Mouse (Mus musculus) olfactory bulb, adult 2 months (tissue): ENCODE results near the gene Cyb5r3. TPM values are rescaled to one million over a fixed set of nuclear protein-coding genes. Genes with fewer than 3 reads are reported as not detected.

ENCODE experiments used
- H3K27ac ChIP-seq: fragments of 200-500 bp; 2 replicates; pipeline ENCODE4 v1.5.1; 2012; ENCODE audit warnings: low read depth, low read length; ENCODE audit not compliant: insufficient read depth
- H3K4me1 ChIP-seq: fragments of 200-500 bp; 2 replicates; pipeline ENCODE4 v1.6.1; 2012; ENCODE audit warnings: low read length; ENCODE audit not compliant: control insufficient read depth, insufficient read depth
- H3K4me3 ChIP-seq: fragments of 200-500 bp; 2 replicates; pipeline ENCODE4 v1.5.1; 2012; ENCODE audit warnings: mild to moderate bottlenecking, low read depth, low read length, moderate library complexity; ENCODE audit not compliant: insufficient read depth
- CTCF ChIP-seq: fragments of 200-500 bp; IDR thresholded peaks from 2 replicates; pipeline ENCODE4 v1.5.1; 2012; ENCODE audit warnings: low read depth, mild to moderate bottlenecking, low read length, moderate library complexity; ENCODE audit not compliant: insufficient read depth
- POLR2A ChIP-seq: fragments of 200-500 bp; IDR thresholded peaks from 2 replicates; pipeline ENCODE4 v1.6.1; 2012; ENCODE audit warnings: mild to moderate bottlenecking, low read depth, low read length, moderate library complexity; ENCODE audit not compliant: insufficient read depth
- whole genome bisulfite sequencing: fragments of 180-500 bp; shearing (Covaris S2); methylation state at CpG from one replicate; pipeline ENCODE4 v1.1.7; 2018; 5-methylcytosine and 5-hydroxymethylcytosine counted together
- polyA plus RNA-seq: library from polyadenylated mRNA; stranded (reverse); fragments of >200 nt; gene quantifications from 2 replicates; pipeline ENCODE4 v1.2.4, GENCODE M21; 2012; ENCODE audit warnings: low replicate concordance; ENCODE audit not compliant: missing spikeins, insufficient read depth, insufficient read length

Gene Cyb5r3
- polyA plus RNA-seq, 1 experiment, result not detected

DNA sequence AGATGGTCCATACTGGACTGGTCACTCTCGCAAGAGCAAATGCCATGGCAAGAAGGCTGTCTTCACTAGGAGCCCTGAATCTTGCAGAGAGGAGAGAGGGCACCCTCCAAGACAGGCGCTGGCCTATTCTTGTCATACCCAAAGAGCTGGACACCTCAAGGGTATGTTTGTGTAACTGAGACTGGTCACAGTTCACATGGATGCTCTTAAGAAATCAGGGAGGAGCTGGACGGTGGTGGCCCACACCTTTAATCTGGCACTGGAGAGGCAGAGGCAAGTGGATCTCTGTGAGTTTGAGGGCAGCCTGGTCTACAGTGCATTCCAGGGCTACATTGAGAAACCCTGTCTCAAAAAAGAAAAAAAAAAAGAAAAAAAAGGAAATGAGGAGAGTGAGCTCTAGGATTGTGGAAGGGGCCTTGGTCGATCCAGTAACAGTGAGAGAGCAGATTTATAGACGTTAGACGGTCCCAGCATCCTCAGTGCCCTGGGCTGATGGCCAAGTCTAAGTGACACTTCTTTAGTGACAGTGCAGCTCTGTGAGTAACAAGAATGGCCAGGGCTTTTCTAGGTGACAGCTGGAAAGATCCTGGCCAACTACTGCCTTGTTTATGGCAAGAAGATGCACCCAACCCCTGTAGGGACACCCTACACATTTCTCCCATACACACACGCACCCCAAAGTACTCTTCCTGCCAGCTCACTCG lies 1.3 kb downstream of the Cyb5r3 start:
- 45% methylated on average over 8 of the region's 8 CpGs for WGBS
- peak overlapping the region; percentile 62 for H3K4me3 ChIP-seq
- H3K27ac ChIP-seq, result no peak overlapping the region
- TF ChIP-seq POLR2A, result no peak
- no peak for TF ChIP-seq CTCF
- peaks cover 33% of the 10 kb centered on the region for H3K4me1 ChIP-seq

DNA sequence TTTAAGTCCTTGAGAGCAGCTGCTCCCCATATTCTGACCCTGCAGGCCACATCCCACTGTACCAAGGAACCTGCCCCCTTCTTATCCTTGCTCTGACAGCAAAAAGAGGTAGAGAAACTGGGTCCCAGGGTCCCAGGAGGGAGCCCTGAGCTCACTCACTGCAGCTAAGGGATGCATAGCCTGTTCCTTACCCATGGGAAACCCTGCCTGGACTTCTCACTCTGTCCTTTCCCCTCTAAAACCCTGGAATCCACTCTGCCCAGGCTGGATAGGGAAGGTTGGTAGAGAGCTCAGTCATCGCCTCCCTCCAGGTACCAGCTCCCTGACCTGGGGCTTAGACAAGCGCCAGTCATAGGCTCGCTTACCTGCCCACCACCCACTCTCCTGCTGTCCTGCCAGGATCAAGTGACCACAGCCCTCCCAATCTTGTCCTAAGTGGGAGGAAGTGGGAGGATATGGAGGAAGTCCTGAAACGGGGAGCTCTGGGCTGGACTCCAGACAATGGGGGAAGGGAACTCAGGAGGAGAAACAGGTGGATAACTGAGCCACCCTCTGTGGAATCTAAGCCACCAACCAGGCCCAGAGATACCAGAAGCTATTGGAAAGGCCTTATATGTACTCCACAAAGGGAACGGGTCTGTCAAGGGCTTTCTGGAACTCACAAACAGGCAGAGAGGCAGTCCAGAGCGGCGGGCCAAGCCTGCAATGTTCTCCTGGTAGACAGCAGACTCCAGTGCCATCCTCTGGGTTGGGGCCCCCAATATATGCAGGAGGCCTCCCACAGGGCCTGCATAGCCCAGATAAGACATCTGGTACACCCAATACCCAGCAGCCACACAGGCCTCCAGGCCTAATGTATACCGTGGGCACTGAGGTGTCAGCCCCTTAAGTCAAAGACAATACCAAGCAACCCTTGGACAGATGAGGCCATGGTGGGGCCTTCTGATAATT lies 2.3 kb downstream of the Cyb5r3 start:
- no peak for TF ChIP-seq POLR2A
- no peak for TF ChIP-seq CTCF
- WGBS, result 85% methylated on average over 8 of the region's 8 CpGs
- Histone ChIP-seq H3K4me3 (no peak overlapping the region), H3K27ac (no peak overlapping the region), H3K4me1 (peaks cover 38% of the 10 kb centered on the region)

DNA sequence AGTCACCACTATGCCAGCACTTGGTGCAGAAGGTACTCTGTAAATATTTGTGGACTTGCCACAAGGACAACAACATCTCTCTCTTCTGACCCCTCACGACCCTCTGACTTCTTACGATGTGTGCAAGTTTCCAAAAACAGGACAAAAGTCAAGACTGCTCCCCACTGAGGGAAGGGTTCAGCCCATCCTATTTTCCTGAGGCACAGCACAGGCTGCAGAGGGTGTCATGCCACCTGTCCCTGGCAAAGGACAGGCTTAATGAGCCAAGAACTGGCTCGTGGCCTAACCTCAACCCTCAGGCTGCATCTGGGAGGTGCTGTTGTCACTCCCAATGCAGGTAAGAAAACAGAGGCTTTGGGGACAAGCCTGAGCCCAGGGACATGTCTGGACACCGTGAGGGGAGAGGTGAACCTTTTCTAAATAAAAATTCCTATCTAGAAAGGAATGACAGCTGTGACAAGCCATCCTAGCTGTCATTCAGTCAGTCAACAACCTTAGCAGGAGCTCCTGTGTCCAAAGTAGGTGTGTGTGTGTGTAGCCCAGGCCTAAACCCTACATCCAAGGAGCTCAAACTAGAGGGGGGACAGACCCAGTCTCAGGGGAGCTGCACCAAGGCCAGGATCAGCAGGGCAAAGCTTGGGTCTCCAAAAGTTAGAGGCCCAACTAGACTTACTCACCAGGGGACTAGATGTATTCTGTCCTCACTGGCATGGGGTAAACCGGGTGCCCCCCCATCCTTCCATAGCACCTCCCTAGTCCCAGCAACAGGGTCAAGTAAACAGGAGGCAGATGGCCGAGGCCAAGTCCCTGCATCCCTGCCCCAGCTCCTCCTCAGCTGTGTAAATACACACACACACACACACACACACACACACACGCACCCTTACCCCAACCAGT lies 3.3 kb downstream of the Cyb5r3 start:
- peaks cover 41% of the 10 kb centered on the region for H3K4me1 ChIP-seq

DNA sequence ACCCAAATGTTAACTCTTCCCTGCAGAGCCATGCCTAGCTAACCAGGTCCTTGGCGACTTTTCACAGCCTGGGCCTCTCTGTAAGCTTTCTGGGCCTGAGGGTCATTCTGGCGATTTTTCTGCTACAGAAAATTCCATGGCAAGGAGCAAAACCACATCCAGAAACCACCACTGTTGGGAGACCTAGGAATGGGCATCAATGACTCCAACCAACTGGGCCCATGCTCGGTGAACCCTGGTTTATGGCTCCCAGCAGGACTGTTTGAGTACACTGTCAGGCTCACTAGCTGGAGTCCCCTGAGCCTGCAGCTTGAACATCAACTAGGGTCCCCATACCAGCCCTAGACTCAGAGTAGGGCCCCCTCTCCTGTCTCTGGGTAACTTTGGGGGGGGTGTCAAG lies 4.1 kb downstream of the Cyb5r3 start:
- WGBS, result 91% methylated on average over 3 of the region's 3 CpGs
- Histone ChIP-seq H3K4me3 (no peak overlapping the region), H3K27ac (no peak overlapping the region), H3K4me1 (peaks cover 41% of the 10 kb centered on the region)
- no peak for TF ChIP-seq CTCF
- no peak for TF ChIP-seq POLR2A

More for the DNA sequence above, 3.3 kb downstream of the Cyb5r3 start:
- 85% methylated on average over 7 of the region's 7 CpGs for WGBS
- no peak for TF ChIP-seq CTCF
- no peak for TF ChIP-seq POLR2A
- Histone ChIP-seq H3K4me3 (no peak overlapping the region), H3K27ac (no peak overlapping the region)

DNA sequence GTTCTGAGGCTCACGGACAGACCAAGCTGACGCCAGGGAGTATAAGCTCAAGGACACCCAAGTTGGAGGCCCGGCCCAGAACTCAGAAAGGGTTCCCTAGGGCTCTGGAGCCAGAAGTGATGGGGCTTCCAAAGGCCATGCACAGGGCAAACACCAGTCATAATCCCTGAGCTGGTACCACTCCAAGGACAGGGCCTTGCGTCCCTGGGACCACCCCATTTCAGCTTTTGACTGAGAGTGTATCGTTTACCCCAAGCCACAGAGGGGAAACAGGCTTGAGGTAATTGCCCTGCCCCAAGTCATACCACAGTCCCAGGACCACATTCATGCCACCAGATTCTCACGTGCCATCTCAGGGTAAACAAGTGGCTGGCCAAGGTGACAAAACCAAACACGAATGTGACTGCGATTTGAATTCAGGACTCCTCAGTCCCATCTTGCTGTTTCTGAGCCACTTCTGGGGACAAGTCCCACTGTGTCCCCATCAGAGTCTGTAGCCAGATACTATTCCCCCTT lies 4.8 kb downstream of the Cyb5r3 start:
- H3K27ac ChIP-seq, result no peak overlapping the region
- no peak overlapping the region for H3K4me3 ChIP-seq
- WGBS, result 95% methylated on average over 8 of the region's 8 CpGs
- TF ChIP-seq CTCF (no peak), POLR2A (no peak)
- peaks cover 40% of the 10 kb centered on the region for H3K4me1 ChIP-seq

DNA sequence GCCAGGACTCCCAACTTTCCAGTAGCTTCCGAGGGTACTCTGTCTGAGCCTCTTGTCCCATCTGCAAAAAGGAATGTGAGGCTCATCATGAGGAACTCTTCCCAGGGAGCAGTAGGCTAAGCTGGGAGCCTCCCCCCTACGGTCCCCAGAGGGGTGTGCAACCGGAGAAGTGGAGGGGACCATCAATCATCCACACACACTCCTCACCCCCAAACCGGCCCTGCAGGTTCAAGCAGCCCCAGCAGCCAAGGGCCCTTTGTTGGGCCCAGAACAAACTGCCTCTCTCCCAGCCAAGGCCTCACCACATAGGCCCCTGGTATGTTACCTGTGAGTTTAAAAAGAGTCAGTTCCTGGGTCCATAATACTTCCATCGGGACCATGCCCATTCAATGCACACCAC lies 5.3 kb downstream of the Cyb5r3 start:
- Histone ChIP-seq H3K27ac (no peak overlapping the region), H3K4me1 (peaks cover 38% of the 10 kb centered on the region), H3K4me3 (no peak overlapping the region)
- 75% methylated on average over 5 of the region's 5 CpGs for WGBS
- TF ChIP-seq POLR2A (no peak), CTCF (no peak)

DNA sequence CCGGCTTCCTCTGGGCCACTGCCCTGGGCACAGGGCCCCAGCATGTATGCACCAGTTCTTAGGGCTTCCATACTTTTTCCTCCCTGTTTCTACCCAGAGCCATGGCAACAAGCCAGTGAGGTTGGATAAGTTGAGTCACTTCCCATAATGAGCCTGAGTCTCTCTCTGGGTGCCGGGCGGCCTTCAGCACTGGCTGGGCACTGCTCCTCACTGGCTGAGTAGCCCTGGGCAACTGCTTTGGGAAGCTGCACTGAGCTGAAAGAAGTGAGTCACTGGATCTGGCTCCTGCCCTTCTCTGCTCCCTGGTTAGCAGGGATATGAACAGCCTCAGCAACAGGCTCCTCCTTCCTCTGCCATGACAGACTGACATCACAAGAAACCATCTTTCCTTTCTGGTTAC lies 5.8 kb downstream of the Cyb5r3 start:
- Histone ChIP-seq H3K4me3 (no peak overlapping the region), H3K4me1 (peaks cover 38% of the 10 kb centered on the region), H3K27ac (no peak overlapping the region)
- TF ChIP-seq POLR2A (no peak), CTCF (no peak)
- 61% methylated on average over 3 of the region's 3 CpGs for WGBS

DNA sequence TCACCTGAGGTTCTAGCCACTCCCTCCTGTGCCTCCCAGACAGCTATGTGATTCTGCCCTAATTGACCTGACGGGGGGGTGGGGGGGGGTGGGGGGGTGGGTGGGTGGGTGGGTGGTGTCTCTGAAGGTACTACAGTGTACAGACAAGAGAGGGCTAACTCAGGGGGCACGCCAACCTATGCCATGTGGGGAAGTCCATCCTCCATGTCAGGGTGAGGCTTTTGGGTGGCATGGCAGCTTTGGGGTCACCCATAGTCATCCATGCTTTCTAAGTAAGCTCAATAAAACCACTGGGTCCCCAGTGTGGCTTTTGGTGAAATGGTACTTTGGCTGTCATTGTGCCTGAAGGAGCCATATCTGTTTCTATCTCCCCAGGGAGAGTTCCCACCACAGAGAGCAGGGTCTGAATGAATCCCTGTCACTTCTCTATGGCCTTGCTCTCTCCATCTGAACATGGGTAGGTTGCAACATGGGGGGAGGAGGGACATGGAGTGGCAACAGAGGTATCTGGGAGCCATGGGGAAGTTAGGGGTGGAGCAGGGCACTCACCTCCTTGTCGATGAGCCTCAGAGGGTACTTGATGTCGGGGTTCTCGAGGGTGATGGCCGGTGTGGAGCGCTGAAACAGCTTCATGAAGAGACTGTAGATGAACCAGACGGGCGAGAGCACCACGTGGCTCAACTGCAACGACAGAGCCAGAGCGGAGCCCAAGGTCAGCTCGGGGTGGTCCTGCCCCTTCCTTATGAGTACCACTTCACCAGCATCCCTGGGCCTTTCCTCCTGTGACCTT lies 6.7 kb downstream of the Cyb5r3 start:
- TF ChIP-seq CTCF (no peak), POLR2A (no peak)
- Histone ChIP-seq H3K4me1 (peaks cover 34% of the 10 kb centered on the region), H3K4me3 (no peak overlapping the region), H3K27ac (no peak overlapping the region)
- WGBS, result 96% methylated on average over 13 of the region's 13 CpGs
